Mouse (Mus musculus) liver, postnatal 0 days (tissue): ENCODE measurements around the gene Rasgrf1.

Experiments
- CTCF ChIP-seq: sonication (generic); IDR thresholded peaks from 2 replicates; pipeline ENCODE4 v1.5.1; 2016; ENCODE audit warnings: antibody characterized with exemption, low read depth
- EP300 ChIP-seq: IDR thresholded peaks from 2 replicates; pipeline ENCODE4 v1.6.1; 2016; ENCODE audit warnings: antibody characterized with exemption, low read depth, mild to moderate bottlenecking

DNA sequence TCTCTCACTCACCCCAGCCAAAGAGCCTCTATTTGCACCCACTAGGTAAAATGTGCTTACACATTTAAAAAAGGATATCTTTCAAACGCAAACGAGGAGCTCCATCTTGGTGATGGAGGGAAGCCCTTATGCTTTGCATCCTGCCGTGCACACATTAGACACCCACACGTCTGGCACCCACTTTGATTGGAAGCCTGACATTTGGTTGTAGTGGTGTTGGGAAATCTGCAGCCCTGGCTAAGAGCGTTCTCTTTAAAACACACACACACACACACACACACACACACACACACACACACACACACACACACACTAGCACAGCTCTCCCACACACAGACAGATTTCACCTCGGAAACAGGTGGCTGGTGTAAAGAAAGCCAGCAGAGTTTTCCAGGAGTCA, 111.2 kb downstream of the Rasgrf1 start:
- TF ChIP-seq CTCF = no peak
- TF ChIP-seq EP300 = no peak
